Mouse (Mus musculus) ES-E14 (cell line): ENCODE data around the gene Zfhx3. TPM values are rescaled to one million over a fixed set of nuclear protein-coding genes. Genes with fewer than 3 reads are reported as not detected.

Source experiments
- DNase-seq: peaks from one replicate; pipeline ENCODE4 v3.0.0-alpha.2; 2013; ENCODE audit warnings: low read depth, low spot score
- H3K27ac ChIP-seq: 2 replicates; pipeline ENCODE4 v1.5.1; 2012; ENCODE audit warnings: low read depth, mild to moderate bottlenecking, low read length, moderate library complexity, mixed read lengths; ENCODE audit not compliant: poor library complexity, insufficient read depth, severe bottlenecking
- H3K36me3 ChIP-seq: 2 replicates; pipeline ENCODE4 v1.6.1; 2012; ENCODE audit warnings: mild to moderate bottlenecking, low read length, moderate library complexity, mixed read lengths; ENCODE audit not compliant: control insufficient read depth, poor library complexity, insufficient read depth, severe bottlenecking
- H3K4me1 ChIP-seq, 2 experiments: fragments of 150-350 bp in 1 of 2; sonication (generic) in 1 of 2; 2 replicates each; pipeline ENCODE4 v1.6.1; 2012; ENCODE audit warnings: low read length in 2 of 2, mild to moderate bottlenecking in 1 of 2, mixed read lengths in 1 of 2; ENCODE audit not compliant: control insufficient read depth in 2 of 2, insufficient read depth in 2 of 2, poor library complexity in 1 of 2
- H3K4me3 ChIP-seq, 2 experiments: fragments of 150-350 bp in 1 of 2; sonication (generic) in 1 of 2; 2 replicates each; pipeline ENCODE4 v1.5.1; 2012; ENCODE audit warnings: low read length in 2 of 2, low read depth in 1 of 2, mild to moderate bottlenecking in 1 of 2, mixed read lengths in 1 of 2; ENCODE audit not compliant: insufficient read depth in 1 of 2, poor library complexity in 1 of 2, severe bottlenecking in 1 of 2
- H3K9ac ChIP-seq: 2 replicates; pipeline ENCODE4 v1.6.1; 2012; ENCODE audit warnings: low read depth, mild to moderate bottlenecking, low read length, mixed read lengths; ENCODE audit not compliant: poor library complexity, insufficient read depth, severe bottlenecking
- H3K9me3 ChIP-seq: fragments of 150-350 bp; sonication (generic); 2 replicates; pipeline ENCODE4 v1.6.1; 2012; ENCODE audit warnings: low read depth, mild to moderate bottlenecking, low read length; ENCODE audit not compliant: control insufficient read depth, insufficient read depth
- CHD2 ChIP-seq: IDR thresholded peaks from 2 replicates; pipeline ENCODE4 v1.6.1; 2014; ENCODE audit warnings: mild to moderate bottlenecking, low read depth, low read length, inconsistent platforms
- HCFC1 ChIP-seq: IDR thresholded peaks from 2 replicates; pipeline ENCODE4 v1.6.1; 2012; ENCODE audit warnings: low read length, inconsistent platforms, borderline replicate concordance; ENCODE audit not compliant: insufficient read depth
- MAFK ChIP-seq: IDR thresholded peaks from 2 replicates; pipeline ENCODE4 v1.6.1; 2014; ENCODE audit warnings: mild to moderate bottlenecking, low read depth, low read length, inconsistent platforms; ENCODE audit not compliant: insufficient read depth
- ZC3H11A ChIP-seq: IDR thresholded peaks from 2 replicates; pipeline ENCODE4 v1.6.1; 2012; ENCODE audit warnings: low read depth, mild to moderate bottlenecking, inconsistent platforms, low read length, borderline replicate concordance
- ZNF384 ChIP-seq: IDR thresholded peaks from 2 replicates; pipeline ENCODE4 v1.6.1; 2012; ENCODE audit warnings: low read depth, low read length, inconsistent platforms
- in situ Hi-C, 2 experiments: fragments of 600-800 bp; cut with MboI; formaldehyde crosslinking; loops; one replicate each; pipeline ENCODE4 v1.15.1; 2025; ENCODE audit warnings: low sequenced_read_pairs in 2 of 2, inconsistent platforms in 1 of 2; ENCODE audit not compliant: unreplicated experiment in 2 of 2
- total RNA-seq: library from RNA; depleted of rRNA; stranded (reverse); fragments of 300-350 nt; gene quantifications from 2 replicates; pipeline ENCODE4 v1.2.3, GENCODE M21; 2012

Zfhx3 gene
- total RNA-seq, 1 experiment: 8.8 TPM

GRCm38 (mm10) chr8:108724818-108725506 is 782.5 kb downstream of the Zfhx3 start:
- Histone ChIP-seq H3K4me3 (no peak overlapping the region), H3K36me3 (no peaks in the 10 kb centered on the region), H3K4me1 (peaks cover 23 to 52% of the 10 kb centered on the region in 2 experiments), H3K9me3 (no peaks in the 10 kb centered on the region), H3K27ac (0 out of 2 replicates have a peak overlapping the region, but pooled peaks have one; percentile 27), H3K9ac (no peak overlapping the region)
- in situ Hi-C loops: no loop called here
- DNase-seq: no peak
- TF ChIP-seq MAFK (no peak), ZNF384 (peak; percentile 1; the same call in 1 of the 2 replicates)

GRCm38 (mm10) chr8:108725631-108726030 is 783.2 kb downstream of the Zfhx3 start:
- no peak overlapping the region for H3K4me3 ChIP-seq
- no peaks in the 10 kb centered on the region for H3K9me3 ChIP-seq

GRCm38 (mm10) chr8:108726541-108727241 is 784.2 kb downstream of the Zfhx3 start:
- no peak for DNase-seq
- peaks cover 24 to 54% of the 10 kb centered on the region in 2 experiments for H3K4me1 ChIP-seq
- in situ Hi-C loops: no loop called here

More at GRCm38 (mm10) chr8:108725631-108726030, 783.2 kb downstream of the Zfhx3 start:
- Histone ChIP-seq H3K36me3 (no peaks in the 10 kb centered on the region), H3K27ac (no peak overlapping the region; the same call in 1 of the 2 replicates), H3K9ac (no peak overlapping the region), H3K4me1 (peaks cover 27 to 52% of the 10 kb centered on the region in 2 experiments)
- no peak for DNase-seq
- TF ChIP-seq HCFC1: no peak
- no peak for TF ChIP-seq MAFK
- TF ChIP-seq CHD2: no peak
- no peak for TF ChIP-seq ZC3H11A
- no peak for TF ChIP-seq ZNF384
- in situ Hi-C loops: no loop called here

GRCm38 (mm10) chr8:108729169-108729568 is 786.7 kb downstream of the Zfhx3 start:
- peak; percentile 93 for TF ChIP-seq ZNF384
- no peak for TF ChIP-seq HCFC1
- DNase-seq: no peak
- Histone ChIP-seq H3K27ac (peak overlapping the region; percentile 78; the same call in 1 of the 2 replicates), H3K9ac (no peak overlapping the region; the same call in 1 of the 2 replicates), H3K36me3 (no peaks in the 10 kb centered on the region), H3K4me3 (no peak overlapping the region), H3K9me3 (no peaks in the 10 kb centered on the region), H3K4me1 (peaks cover 11 to 61% of the 10 kb centered on the region in 2 experiments)
- in situ Hi-C loops: no loop called here

More at GRCm38 (mm10) chr8:108726541-108727241, 784.2 kb downstream of the Zfhx3 start:
- Histone ChIP-seq H3K4me3 (no peak overlapping the region), H3K9me3 (no peaks in the 10 kb centered on the region), H3K36me3 (no peaks in the 10 kb centered on the region), H3K9ac (no peak overlapping the region), H3K27ac (peak overlapping the region; percentile 57)
- TF ChIP-seq ZC3H11A: no peak
- TF ChIP-seq MAFK: no peak
- TF ChIP-seq ZNF384: no peak
- no peak for TF ChIP-seq CHD2
- no peak for TF ChIP-seq HCFC1
